Mouse (Mus musculus): Measurements from ENCODE around the gene Ttbk1.

GRCm38 (mm10) chr17:46452683-46453082 is 34.8 kb downstream of the Ttbk1 start:
- no peak for TF ChIP-seq POLR2A (IDR thresholded peaks at IDR 0.05; ENCODE audit: control insufficient read depth, low read depth, low read length)
- no peak for TF ChIP-seq CTCF (IDR thresholded peaks at IDR 0.05; ENCODE audit: control insufficient read depth, insufficient read depth, insufficient replicate concordance, low read depth, low read length)
